Mouse (Mus musculus): ENCODE results near the gene D130043K22Rik. TPM values are rescaled to one million over a fixed set of nuclear protein-coding genes. Genes with fewer than 3 reads are reported as not detected.

The D130043K22Rik gene
- polyA plus RNA-seq (2012; rRNA removed), result 0.35 and 0.58 TPM in 2 replicates

GRCm38 (mm10) chr13:24844983-24845955 is at the start of gene D130043K22Rik:
Gene D130043K22Rik (plus strand): TSS chr13:24845135.

GRCm38 (mm10) chr13:24801308-24801921 is 43.5 kb upstream of the D130043K22Rik start, which contains the start of gene BC005537:
Gene BC005537 (plus strand): TSS chr13:24801657.

GRCm38 (mm10) chr13:24831353-24832130 is 13.4 kb upstream of the D130043K22Rik start, which contains the start of the genes Acot13 and Tdp2:
Gene Acot13 (minus strand): TSS chr13:24831540.
Gene Tdp2 (plus strand): TSS chr13:24831679.

GRCm38 (mm10) chr13:24937108-24937838 is 92.3 kb downstream of the D130043K22Rik start, which contains the start of gene Aldh5a1:
Gene Aldh5a1 (minus strand): TSS chr13:24937661.

GRCm38 (mm10) chr13:24942512-24943282 is 97.8 kb downstream of the D130043K22Rik start, which contains the start of gene Gpld1:
Gene Gpld1 (plus strand): TSS chr13:24943152.

Other genes with a start within 250 kb of the D130043K22Rik start
- not detected in 2 replicates for gene Armh2, start 103.9 kb upstream of the D130043K22Rik start, polyA plus RNA-seq (2012; rRNA removed)
- gene Gmnn, start 83.2 kb upstream of the D130043K22Rik start, polyA plus RNA-seq (2012; rRNA removed), result 0.45 and 1.5 TPM in 2 replicates
- gene BC005537, start 43.5 kb upstream of the D130043K22Rik start, polyA plus RNA-seq (2012; rRNA removed), result 28.5 and 45.4 TPM in 2 replicates
- gene Acot13, start 13.6 kb upstream of the D130043K22Rik start, polyA plus RNA-seq (2012; rRNA removed), result 29.4 and 37.3 TPM in 2 replicates
- gene Tdp2, start 13.5 kb upstream of the D130043K22Rik start, polyA plus RNA-seq (2012; rRNA removed), result 27.9 and 28.9 TPM in 2 replicates
- 7.5 and 13.1 TPM in 2 replicates for gene Aldh5a1, start 92.5 kb downstream of the D130043K22Rik start, polyA plus RNA-seq (2012; rRNA removed)
- gene Gpld1, start 98.0 kb downstream of the D130043K22Rik start, polyA plus RNA-seq (2012; rRNA removed), result 2.3 and 2.6 TPM in 2 replicates
- 27.0 and 27.2 TPM in 2 replicates for gene Mrs2, start 175.2 kb downstream of the D130043K22Rik start, polyA plus RNA-seq (2012; rRNA removed)
- gene Dcdc2a, start 210.9 kb downstream of the D130043K22Rik start, polyA plus RNA-seq (2012; rRNA removed), result 0.56 and 0.71 TPM in 2 replicates

Data from ovary, adult 2 months (tissue).